Mouse (Mus musculus) kidney, postnatal 36 days (tissue): Measurements from ENCODE around the gene Wfdc6b.
A peak's percentile ranks its signal among the peaks of the same experiment; 100 is the strongest.
"Not testable (repeated sequence)": the region's sequence is repeated elsewhere in the genome, so short reads cannot be mapped to it uniquely, and the experiment has no call there.

Experiments
- DNase-seq, 2 experiments: peaks; one replicate each; pipeline ENCODE4 v3.0.0; 2021 to 2022; ENCODE audit warnings: mixed read lengths in 2 of 2

The Wfdc6b gene

GRCm38 (mm10) chr2:164613471-164613870 is at the start of gene Wfdc6b, which contains the start of gene Wfdc8:
Gene Wfdc6b, plus strand, starts transcription at chr2:164613522.
Gene Wfdc8, minus strand, starts transcription at chr2:164613626.
- peak; percentile 34 to 68 for DNase-seq

GRCm38 (mm10) chr2:164564346-164564745 is 49.0 kb upstream of the Wfdc6b start:
- no peak for DNase-seq

- peak in 1 of 2 experiments; percentile 10 for DNase-seq
Measured at GRCm38 (mm10) chr2:164566997-164567396, 46.3 kb upstream of the Wfdc6b start.

- DNase-seq, result no peak
Measured at GRCm38 (mm10) chr2:164567460-164567859, 45.9 kb upstream of the Wfdc6b start.

- not testable (repeated sequence) for DNase-seq
Measured at GRCm38 (mm10) chr2:164573359-164573758, 40.0 kb upstream of the Wfdc6b start, which contains the start of gene Spint3. Gene Spint3, minus strand, starts transcription at chr2:164573459.

GRCm38 (mm10) chr2:164585025-164585725 is 28.1 kb upstream of the Wfdc6b start, which contains the start of gene Wfdc6a:
Gene Wfdc6a, minus strand, starts transcription at chr2:164585447.
- peak in 1 of 2 experiments; percentile 27 for DNase-seq

- peak; percentile 29 to 38 for DNase-seq
Measured at GRCm38 (mm10) chr2:164592014-164592413, 21.3 kb upstream of the Wfdc6b start.

- no peak for DNase-seq
Measured at GRCm38 (mm10) chr2:164593494-164593893, 19.8 kb upstream of the Wfdc6b start, which contains the start of gene Eppin. Gene Eppin, minus strand, starts transcription at chr2:164593594.

- DNase-seq, result no peak
Measured at GRCm38 (mm10) chr2:164600179-164600578, 13.1 kb upstream of the Wfdc6b start.

- DNase-seq, result no peak
Measured at GRCm38 (mm10) chr2:164603482-164603881, 9.8 kb upstream of the Wfdc6b start.

GRCm38 (mm10) chr2:164604411-164604810 is 8.9 kb upstream of the Wfdc6b start:
- no peak for DNase-seq

- no peak for DNase-seq
Measured at GRCm38 (mm10) chr2:164608781-164609180, 4.5 kb upstream of the Wfdc6b start.

GRCm38 (mm10) chr2:164615386-164615785 is 2.1 kb downstream of the Wfdc6b start:
- DNase-seq, result no peak

GRCm38 (mm10) chr2:164619050-164619449 is 5.7 kb downstream of the Wfdc6b start:
- DNase-seq, result no peak

- peak in 1 of 2 experiments; percentile 2 for DNase-seq
Measured at GRCm38 (mm10) chr2:164621775-164622174, 8.5 kb downstream of the Wfdc6b start.

- DNase-seq, result no peak
Measured at GRCm38 (mm10) chr2:164635266-164635665, 21.9 kb downstream of the Wfdc6b start.

GRCm38 (mm10) chr2:164638696-164639095 is 25.4 kb downstream of the Wfdc6b start, which contains the start of gene Wfdc16:
Gene Wfdc16, minus strand, starts transcription at chr2:164638796.
- DNase-seq, result peak in 1 of 2 experiments; percentile 18

- peak; percentile 46 to 48 for DNase-seq
Measured at GRCm38 (mm10) chr2:164641129-164641528, 27.8 kb downstream of the Wfdc6b start.

- peak in 1 of 2 experiments; percentile 38 for DNase-seq
Measured at GRCm38 (mm10) chr2:164641881-164642673, 28.8 kb downstream of the Wfdc6b start.

GRCm38 (mm10) chr2:164655858-164656257 is 42.5 kb downstream of the Wfdc6b start, which contains the start of gene Wfdc10:
Gene Wfdc10, plus strand, starts transcription at chr2:164656046.
- DNase-seq, result peak; percentile 22 to 74

- no peak for DNase-seq
Measured at GRCm38 (mm10) chr2:164656483-164656882, 43.2 kb downstream of the Wfdc6b start, which contains the start of gene Wfdc9. Gene Wfdc9, minus strand, starts transcription at chr2:164656583.

GRCm38 (mm10) chr2:164664851-164665250 is 51.5 kb downstream of the Wfdc6b start:
- peak; percentile 20 to 77 for DNase-seq
